Mouse (Mus musculus): ENCODE data around the gene Ywhag. TPM values are rescaled to one million over a fixed set of nuclear protein-coding genes. Genes with fewer than 3 reads are reported as not detected.
A peak's percentile ranks its signal among the peaks of the same experiment; 100 is the strongest.

Gene Ywhag
- polyA plus RNA-seq, 1 experiment: 57.1 TPM

GRCm38 (mm10) chr5:135935176-135935523, 734 bp upstream of the Ywhag start:
- H3K27ac ChIP-seq (ENCODE audit: insufficient read depth, low read depth, low read length): peak overlapping the region; percentile 85
- no peak for DNase-seq
- H3K27me3 ChIP-seq (replicated peaks; ENCODE audit: control insufficient read depth, insufficient read depth, low read length): no peaks in the 10 kb centered on the region
- H3K36me3 ChIP-seq (ENCODE audit: control insufficient read depth, insufficient read depth, low read length): no peaks in the 10 kb centered on the region
- no peak for TF ChIP-seq CTCF (conservative IDR thresholded peaks at IDR 0.05; ENCODE audit: insufficient read depth, insufficient read length, low read depth, low read length)
- no peak for TF ChIP-seq POLR2A (IDR thresholded peaks at IDR 0.05; ENCODE audit: low read depth, low read length)
- 42% methylated on average over 7 of the region's 7 CpGs for WGBS
- H3K4me1 ChIP-seq (ENCODE audit: control insufficient read depth, insufficient read depth, low read length): peaks cover 5% of the 10 kb centered on the region; the same call in 1 of the 2 replicates
- H3K4me3 ChIP-seq (ENCODE audit: insufficient read depth, low read depth, low read length): peak overlapping the region; percentile 13; the same call in 1 of the 2 replicates

GRCm38 (mm10) chr5:135933900-135934441, 445 bp downstream of the Ywhag start:
- DNase-seq: peak; percentile 50
- Histone ChIP-seq H3K4me3 (ENCODE audit: insufficient read depth, low read depth, low read length) (peak overlapping the region; percentile 95), H3K27me3 (replicated peaks; ENCODE audit: control insufficient read depth, insufficient read depth, low read length) (no peaks in the 10 kb centered on the region), H3K27ac (ENCODE audit: insufficient read depth, low read depth, low read length) (peak overlapping the region; percentile 82), H3K36me3 (ENCODE audit: control insufficient read depth, insufficient read depth, low read length) (no peaks in the 10 kb centered on the region), H3K4me1 (ENCODE audit: control insufficient read depth, insufficient read depth, low read length) (peaks cover 5% of the 10 kb centered on the region; the same call in 1 of the 2 replicates)
- TF ChIP-seq CTCF (conservative IDR thresholded peaks at IDR 0.05; ENCODE audit: insufficient read depth, insufficient read length, low read depth, low read length): no peak
- no peak for TF ChIP-seq POLR2A (IDR thresholded peaks at IDR 0.05; ENCODE audit: low read depth, low read length)
- WGBS: 1% methylated on average over 35 of the region's 35 CpGs

- no peak overlapping the region for H3K27ac ChIP-seq (ENCODE audit: insufficient read depth, low read depth, low read length)
- no peaks in the 10 kb centered on the region for H3K27me3 ChIP-seq (replicated peaks; ENCODE audit: control insufficient read depth, insufficient read depth, low read length)
- peak overlapping the region; percentile 95 for H3K4me3 ChIP-seq (ENCODE audit: insufficient read depth, low read depth, low read length)
- peaks cover 5% of the 10 kb centered on the region; the same call in 1 of the 2 replicates for H3K4me1 ChIP-seq (ENCODE audit: control insufficient read depth, insufficient read depth, low read length)
- no peaks in the 10 kb centered on the region for H3K36me3 ChIP-seq (ENCODE audit: control insufficient read depth, insufficient read depth, low read length)
- no peak for DNase-seq
- TF ChIP-seq POLR2A (IDR thresholded peaks at IDR 0.05; ENCODE audit: low read depth, low read length): no peak
- TF ChIP-seq CTCF (conservative IDR thresholded peaks at IDR 0.05; ENCODE audit: insufficient read depth, insufficient read length, low read depth, low read length): no peak
- WGBS: 11% methylated on average over 12 of the region's 12 CpGs
These were observed 1.1 kb downstream of the Ywhag start for GRCm38 (mm10) chr5:135933222-135933899.

- no peaks in the 10 kb centered on the region for H3K27me3 ChIP-seq (replicated peaks; ENCODE audit: control insufficient read depth, insufficient read depth, low read length)
- no peak for TF ChIP-seq CTCF (conservative IDR thresholded peaks at IDR 0.05; ENCODE audit: insufficient read depth, insufficient read length, low read depth, low read length)
- H3K4me3 ChIP-seq (ENCODE audit: insufficient read depth, low read depth, low read length): no peak overlapping the region
- DNase-seq: no peak
- H3K36me3 ChIP-seq (ENCODE audit: control insufficient read depth, insufficient read depth, low read length): no peaks in the 10 kb centered on the region
- peaks cover 5% of the 10 kb centered on the region; the same call in 1 of the 2 replicates for H3K4me1 ChIP-seq (ENCODE audit: control insufficient read depth, insufficient read depth, low read length)
- no peak overlapping the region for H3K27ac ChIP-seq (ENCODE audit: insufficient read depth, low read depth, low read length)
- 73% methylated on average over 2 of the region's 2 CpGs for WGBS
These were observed 2.1 kb downstream of the Ywhag start for GRCm38 (mm10) chr5:135932359-135932758.

- Histone ChIP-seq H3K4me1 (ENCODE audit: control insufficient read depth, insufficient read depth, low read length) (peaks cover 7% of the 10 kb centered on the region), H3K36me3 (ENCODE audit: control insufficient read depth, insufficient read depth, low read length) (no peaks in the 10 kb centered on the region), H3K27me3 (replicated peaks; ENCODE audit: control insufficient read depth, insufficient read depth, low read length) (no peaks in the 10 kb centered on the region), H3K27ac (ENCODE audit: insufficient read depth, low read depth, low read length) (no peak overlapping the region), H3K4me3 (ENCODE audit: insufficient read depth, low read depth, low read length) (no peak overlapping the region)
- TF ChIP-seq CTCF (conservative IDR thresholded peaks at IDR 0.05; ENCODE audit: insufficient read depth, insufficient read length, low read depth, low read length) (no peak), POLR2A (IDR thresholded peaks at IDR 0.05; ENCODE audit: low read depth, low read length) (no peak)
- DNase-seq: no peak
- WGBS: 88% methylated on average over 9 of the region's 9 CpGs
These were observed 2.9 kb downstream of the Ywhag start for GRCm38 (mm10) chr5:135931526-135931925.

GRCm38 (mm10) chr5:135929685-135930424, 4.6 kb downstream of the Ywhag start:
- TF ChIP-seq CTCF (conservative IDR thresholded peaks at IDR 0.05; ENCODE audit: insufficient read depth, insufficient read length, low read depth, low read length): no peak
- no peak for TF ChIP-seq POLR2A (IDR thresholded peaks at IDR 0.05; ENCODE audit: low read depth, low read length)
- Histone ChIP-seq H3K27ac (ENCODE audit: insufficient read depth, low read depth, low read length) (no peak overlapping the region), H3K4me3 (ENCODE audit: insufficient read depth, low read depth, low read length) (no peak overlapping the region), H3K36me3 (ENCODE audit: control insufficient read depth, insufficient read depth, low read length) (no peaks in the 10 kb centered on the region), H3K4me1 (ENCODE audit: control insufficient read depth, insufficient read depth, low read length) (peaks cover 2% of the 10 kb centered on the region; the same call in 1 of the 2 replicates), H3K27me3 (replicated peaks; ENCODE audit: control insufficient read depth, insufficient read depth, low read length) (no peaks in the 10 kb centered on the region)
- no peak for DNase-seq
- 74% methylated on average over 6 of the region's 6 CpGs for WGBS

GRCm38 (mm10) chr5:135923901-135924300, 10.5 kb downstream of the Ywhag start:
- no peaks in the 10 kb centered on the region; the same call in 1 of the 2 replicates for H3K36me3 ChIP-seq (ENCODE audit: control insufficient read depth, insufficient read depth, low read length)
- no peak for DNase-seq
- WGBS: 92% methylated on average over 7 of the region's 7 CpGs
- H3K27ac ChIP-seq (ENCODE audit: insufficient read depth, low read depth, low read length): no peak overlapping the region
- no peak overlapping the region for H3K4me3 ChIP-seq (ENCODE audit: insufficient read depth, low read depth, low read length)
- TF ChIP-seq CTCF (conservative IDR thresholded peaks at IDR 0.05; ENCODE audit: insufficient read depth, insufficient read length, low read depth, low read length) (no peak), POLR2A (IDR thresholded peaks at IDR 0.05; ENCODE audit: low read depth, low read length) (no peak)
- H3K27me3 ChIP-seq (replicated peaks; ENCODE audit: control insufficient read depth, insufficient read depth, low read length): no peaks in the 10 kb centered on the region
- H3K4me1 ChIP-seq (ENCODE audit: control insufficient read depth, insufficient read depth, low read length): peaks cover 7% of the 10 kb centered on the region; the same call in 1 of the 2 replicates
